Mouse (Mus musculus): ENCODE data around the gene Snapc4.
"Not testable (repeated sequence)": the region's sequence is repeated elsewhere in the genome, so short reads cannot be mapped to it uniquely, and the experiment has no call there.

The Snapc4 gene

DNA sequence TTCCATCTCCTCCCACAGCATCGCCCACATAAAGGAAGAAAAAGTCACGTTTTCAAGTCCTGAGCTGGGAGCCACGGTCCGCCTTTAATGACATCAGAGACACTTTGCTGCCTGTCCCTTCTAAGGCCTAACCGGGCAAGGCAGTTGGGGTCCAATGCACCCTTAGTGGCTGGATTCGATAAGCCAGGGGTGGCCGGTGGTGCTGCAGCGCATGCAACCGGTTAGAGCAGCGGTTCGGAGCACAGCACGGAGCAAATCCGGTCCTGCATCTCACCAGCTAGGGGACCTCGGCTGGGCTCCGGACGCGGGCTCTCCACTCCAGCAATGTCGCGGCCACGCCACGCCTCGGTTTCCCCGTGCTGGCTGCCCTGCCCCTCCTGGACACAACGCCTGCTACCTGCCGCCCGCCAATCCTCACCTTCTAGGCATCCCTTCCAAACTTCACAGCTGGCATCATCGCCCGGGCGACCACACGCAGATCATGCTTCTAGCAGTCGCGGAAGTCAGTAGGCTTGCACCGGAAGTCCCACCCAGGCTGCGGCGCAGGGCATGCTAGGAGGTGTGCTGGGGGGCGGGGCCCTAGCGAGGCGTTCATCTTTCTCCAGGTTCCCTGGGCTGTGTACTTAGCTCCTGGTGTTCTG, at the start of gene Snapc4:
Gene Snapc4 (minus strand): TSS at position 523 of the 641 bp plus-strand sequence.
- peak; percentile 92 for DNase-seq (ENCODE audit: low read depth, low spot score)

DNA sequence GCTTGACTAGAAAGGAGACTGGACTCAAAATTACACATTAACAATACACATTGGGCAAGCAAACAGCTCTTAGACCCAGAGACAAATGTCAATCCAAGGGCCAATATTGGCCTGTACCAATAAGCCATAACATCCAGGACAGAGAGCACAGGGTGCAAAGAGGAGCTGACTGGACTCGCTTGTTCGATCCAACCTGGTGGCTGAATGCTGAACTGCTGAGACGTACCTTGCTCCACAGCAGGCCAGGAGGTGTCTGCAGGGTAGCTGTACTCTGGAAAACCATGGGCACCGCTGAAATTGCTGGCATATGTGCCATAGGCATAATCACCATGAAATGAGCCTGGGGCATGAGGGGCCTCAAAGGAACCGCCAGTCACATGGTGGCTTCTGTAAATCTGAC, 49.4 kb upstream of the Snapc4 start:
- no peak for DNase-seq (ENCODE audit: low read depth, low spot score)

DNA sequence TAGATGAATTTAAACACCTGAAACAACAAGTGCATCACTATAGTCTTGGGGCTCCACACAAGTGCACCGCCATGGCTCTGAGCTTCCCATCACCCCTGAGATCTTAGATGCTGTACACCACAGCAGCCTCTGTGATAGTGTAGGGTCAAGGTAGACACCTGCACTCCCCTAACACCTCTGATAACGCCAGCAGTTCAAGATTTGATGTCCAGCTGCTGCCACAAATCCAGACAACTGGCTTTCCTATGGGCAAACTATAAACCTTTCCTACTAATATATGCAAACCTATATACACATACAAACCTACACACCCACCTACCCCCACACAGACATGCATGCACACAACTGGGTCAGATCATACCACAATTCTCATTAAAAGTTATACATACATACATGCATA, 44.1 kb upstream of the Snapc4 start:
- DNase-seq (ENCODE audit: low read depth, low spot score): no peak

DNA sequence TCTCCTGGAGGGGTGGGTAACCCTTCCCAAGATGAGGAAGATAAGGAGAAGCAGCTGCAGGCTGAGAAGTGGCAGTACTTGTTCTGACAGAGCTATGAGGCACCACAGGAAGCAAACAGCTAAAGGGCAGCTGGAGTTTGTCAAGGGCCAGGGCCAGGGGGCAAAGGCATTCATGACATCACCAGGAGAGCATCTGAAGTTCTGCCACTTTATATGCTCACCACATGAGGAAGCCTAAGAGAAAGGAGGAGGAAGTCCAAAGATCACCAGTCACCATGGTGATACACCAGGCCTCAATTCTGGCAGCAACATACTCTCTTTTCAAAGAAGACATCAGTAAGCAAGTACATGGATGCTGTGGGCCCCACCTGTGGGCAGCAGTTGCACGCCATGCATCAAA, 42.6 kb upstream of the Snapc4 start:
- no peak for DNase-seq (ENCODE audit: low read depth, low spot score)

DNA sequence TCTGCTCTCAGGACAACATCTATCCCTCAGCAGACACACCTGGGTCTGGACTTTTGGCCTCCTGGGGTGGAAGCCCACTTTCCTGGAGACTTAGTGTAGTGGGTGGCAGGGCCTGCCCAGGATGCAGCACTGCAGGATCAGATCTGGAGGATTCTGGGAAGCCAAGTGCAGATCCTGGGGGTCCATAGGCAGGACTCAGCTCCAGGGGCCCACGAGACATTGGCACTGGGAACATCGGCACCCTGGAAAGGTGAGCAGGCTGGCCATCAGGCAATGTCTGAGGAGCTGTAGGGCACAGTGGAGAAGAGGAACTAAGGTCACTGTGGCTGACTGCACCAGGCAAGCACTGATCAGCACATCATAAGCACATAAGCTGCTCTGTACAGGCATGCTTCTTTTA, 41.5 kb upstream of the Snapc4 start:
- no peak for DNase-seq (ENCODE audit: low read depth, low spot score)

DNA sequence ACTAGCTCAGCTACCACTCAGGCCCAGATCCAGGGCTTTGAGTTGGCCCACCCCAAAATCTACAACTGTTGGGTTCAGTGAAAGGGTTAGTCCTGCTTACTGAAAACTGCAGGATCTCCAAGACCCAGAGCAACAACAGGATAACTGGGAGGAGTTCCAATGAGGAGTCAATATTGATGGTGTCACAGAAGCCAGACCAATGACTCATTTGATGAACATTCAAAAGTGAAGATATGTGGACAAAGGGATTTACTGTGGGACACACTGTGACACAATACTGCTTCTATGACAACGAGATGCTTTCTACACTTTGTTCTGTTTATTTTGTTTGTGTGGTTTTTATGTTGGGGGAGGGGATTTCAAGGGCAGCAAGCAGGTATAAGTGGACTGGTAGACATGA, 37.7 kb upstream of the Snapc4 start:
- DNase-seq (ENCODE audit: low read depth, low spot score): no peak

DNA sequence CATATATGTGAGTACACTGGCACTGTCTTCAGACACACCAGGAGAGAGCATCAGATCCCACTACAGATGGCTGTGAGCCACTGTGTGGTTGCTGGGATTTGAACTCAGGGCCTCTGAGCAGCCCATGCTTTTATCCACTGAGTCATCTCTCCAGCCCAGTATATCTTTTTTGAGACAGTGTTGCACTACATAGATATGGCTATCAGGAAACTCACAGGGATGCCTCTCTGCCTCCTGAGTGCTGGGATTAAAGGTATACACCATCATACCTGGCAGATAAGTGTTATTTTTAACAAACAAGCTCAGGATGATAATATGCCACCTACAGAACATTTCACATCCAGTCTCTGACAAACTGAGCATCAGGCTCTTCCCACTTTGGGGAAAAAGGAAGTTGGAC, 36.6 kb upstream of the Snapc4 start:
- DNase-seq (ENCODE audit: low read depth, low spot score): no peak

DNA sequence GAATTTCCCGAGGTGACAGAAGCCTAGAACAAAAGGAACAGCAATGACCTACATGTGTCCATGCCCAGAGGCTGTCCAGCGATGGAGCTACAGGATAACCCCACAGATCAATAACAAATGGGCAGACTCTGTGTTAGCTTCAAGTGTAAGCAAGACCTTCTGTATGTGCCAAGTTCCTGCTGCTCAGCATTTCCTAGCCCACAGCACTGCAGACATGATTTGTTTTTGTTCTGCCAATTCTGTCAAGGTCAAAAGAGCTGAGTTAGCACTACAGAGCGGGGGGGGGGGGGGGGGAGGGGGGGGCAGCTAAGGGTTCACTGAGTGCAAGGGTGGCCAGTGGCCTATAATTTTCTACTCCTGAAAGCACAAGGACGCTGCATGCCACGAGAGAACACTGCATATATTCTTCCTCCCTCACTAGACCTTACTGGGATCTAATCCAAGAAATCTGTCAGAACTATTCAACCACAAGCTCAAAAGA, 30.5 kb upstream of the Snapc4 start:
- no peak for DNase-seq (ENCODE audit: low read depth, low spot score)

DNA sequence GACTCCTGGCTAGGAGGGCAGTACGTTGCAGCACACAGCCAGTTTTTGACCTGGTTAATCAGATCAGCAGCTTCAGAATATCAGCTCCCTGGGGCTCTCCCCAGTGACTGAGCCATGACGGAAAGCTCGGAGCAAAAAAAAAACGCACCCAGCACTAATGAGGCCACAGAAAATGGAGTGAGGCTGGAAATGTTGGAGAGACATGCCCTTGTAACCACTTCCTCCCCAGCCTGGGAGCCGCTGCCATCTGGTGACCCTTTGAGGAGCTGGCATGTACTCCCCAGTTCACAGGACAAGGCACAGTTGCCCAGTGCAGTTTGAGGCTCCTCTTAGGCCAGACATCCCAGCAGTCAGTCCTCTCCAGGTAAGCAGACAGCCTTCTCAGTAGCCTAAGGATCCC, 29.6 kb upstream of the Snapc4 start:
- DNase-seq (ENCODE audit: low read depth, low spot score): no peak

DNA sequence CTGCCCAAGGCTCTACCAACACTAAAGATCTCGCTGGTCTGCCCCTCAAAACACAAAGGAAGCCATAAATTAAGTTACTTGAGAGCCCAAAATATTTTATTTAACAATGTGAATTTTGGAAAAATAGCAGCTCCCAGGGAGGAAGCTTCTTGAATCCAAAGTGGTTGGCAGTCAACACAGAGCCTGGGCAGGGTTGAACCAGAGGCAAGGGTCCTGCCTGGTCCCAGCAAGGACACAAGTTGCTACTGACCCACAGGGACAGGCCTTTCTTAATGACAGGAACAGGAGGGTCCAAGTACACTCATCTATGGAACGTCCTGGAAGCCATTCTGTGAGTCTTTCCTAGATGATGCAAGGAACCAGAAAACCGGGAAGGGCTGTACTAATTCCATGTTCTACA, 28.9 kb upstream of the Snapc4 start:
- DNase-seq (ENCODE audit: low read depth, low spot score): no peak

DNA sequence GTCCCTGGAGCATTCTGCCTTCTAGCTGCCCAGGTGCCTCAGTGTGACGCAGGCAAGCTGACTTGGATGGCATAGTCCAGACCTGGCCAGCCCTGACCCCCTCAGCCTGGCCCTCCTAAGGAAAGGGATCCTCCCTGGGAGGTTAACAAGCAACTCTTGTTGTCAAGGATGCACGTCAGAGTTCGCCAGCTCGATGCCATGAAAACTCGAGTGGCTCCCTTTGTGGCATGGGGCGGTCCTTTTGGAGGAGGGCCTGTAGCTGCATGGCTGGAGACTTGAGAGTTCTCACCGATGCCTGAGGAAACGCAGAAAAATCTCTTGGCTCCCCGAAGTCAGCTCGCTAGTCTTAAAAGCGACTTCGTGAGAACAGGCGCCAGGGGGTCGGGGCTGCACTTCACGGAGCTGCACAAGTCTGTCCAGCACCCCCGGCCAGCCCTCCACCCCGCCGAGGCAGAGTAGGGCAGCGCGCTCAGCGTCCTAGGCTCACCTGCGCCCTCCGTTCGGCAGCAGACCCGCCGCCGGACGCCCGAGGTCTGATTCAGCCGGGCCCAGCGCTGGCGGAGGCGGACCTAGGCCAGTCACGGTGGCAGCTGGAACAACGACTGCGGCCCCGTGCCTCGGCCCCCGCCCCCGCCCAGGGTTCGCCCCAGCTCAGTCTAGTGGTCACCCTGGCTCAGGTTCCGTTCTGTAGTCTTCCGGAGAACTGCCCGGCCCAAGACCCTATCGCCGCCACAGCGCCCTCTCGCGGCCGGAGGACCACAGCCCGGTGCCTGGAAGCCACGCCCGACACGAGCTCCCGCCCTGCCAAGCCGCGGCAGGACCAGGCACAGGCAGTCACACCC, 28.3 kb upstream of the Snapc4 start, which contains the start of gene Inpp5e:
Gene Inpp5e (minus strand): TSS at position 689 of the 842 bp plus-strand sequence.
- DNase-seq (ENCODE audit: low read depth, low spot score): peak; percentile 95

DNA sequence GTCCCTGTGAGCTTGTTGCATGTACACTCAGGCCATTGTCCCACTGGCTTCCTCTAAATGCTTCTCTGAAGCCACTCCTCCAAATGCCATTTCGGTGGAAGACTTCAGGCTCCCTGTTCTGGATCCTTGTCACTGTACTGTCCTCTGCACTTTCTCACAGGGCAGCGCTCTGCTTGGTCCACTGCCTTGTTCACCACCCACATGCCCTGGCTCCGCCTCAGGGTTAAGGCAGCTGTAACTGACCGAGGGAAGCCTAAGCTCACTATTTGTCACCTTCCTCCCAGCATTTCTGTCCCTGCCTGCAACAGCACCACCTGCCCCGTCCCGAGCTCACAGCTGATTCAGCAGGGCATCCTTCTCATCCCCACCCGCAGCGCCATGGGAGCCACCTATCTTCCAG, 22.9 kb upstream of the Snapc4 start:
- no peak for DNase-seq (ENCODE audit: low read depth, low spot score)

DNA sequence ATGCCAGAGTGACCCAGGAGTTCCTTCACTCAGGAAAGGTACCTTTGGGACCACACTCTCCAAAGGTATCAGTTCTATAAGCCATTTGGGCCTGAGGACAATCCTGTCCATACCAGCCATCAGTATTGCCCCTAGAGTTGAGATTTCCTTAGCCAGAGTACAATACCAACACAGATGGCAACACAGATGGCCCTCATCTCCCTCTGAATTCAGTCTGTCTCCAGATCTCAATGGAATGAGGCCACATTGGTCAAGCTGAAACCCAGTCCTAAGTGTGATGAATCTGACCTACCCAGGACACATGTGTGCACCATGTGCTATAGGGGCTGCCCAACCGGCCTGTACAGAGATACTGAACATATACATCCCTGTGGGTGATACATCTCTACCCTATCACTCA, 21.8 kb upstream of the Snapc4 start:
- no peak for DNase-seq (ENCODE audit: low read depth, low spot score)

DNA sequence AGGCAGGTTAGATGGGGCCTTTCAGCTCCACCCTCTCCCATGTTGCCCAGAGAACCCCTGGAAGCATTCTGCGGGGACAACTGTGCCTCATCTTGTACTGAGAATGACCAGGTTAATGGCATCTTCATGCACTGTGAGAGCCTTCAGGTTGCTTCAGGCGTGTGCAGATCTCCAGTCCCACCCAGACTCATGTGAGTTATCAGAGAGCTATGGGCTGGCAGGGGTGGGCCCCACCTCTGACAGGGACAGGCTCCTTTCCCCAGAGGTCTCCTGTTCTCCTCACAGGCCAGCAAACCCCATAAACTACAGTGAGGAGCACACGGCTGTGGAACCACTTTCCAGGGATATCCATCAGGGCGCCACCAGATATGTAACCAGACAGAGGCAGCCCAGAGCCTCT, 20.6 kb upstream of the Snapc4 start:
- no peak for DNase-seq (ENCODE audit: low read depth, low spot score)

DNA sequence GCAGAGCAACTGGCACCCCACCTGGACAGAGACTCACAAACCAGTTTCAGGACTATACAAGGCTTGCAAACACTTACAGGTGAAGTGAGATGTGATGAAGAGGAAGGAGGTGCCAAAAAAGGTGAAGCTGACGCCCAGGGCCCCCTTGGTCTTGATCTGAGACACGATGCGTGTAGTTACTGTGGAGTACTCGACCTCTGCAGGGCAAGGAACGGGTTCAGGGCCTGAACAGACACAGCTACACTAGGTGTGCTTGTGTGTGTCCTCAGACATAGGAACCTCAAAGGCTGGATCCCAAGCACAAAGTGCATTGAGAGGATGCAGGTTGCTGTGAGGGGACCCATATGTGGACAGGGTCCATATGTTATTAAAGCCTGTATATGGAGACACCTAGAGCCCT, 19.8 kb upstream of the Snapc4 start:
- no peak for DNase-seq (ENCODE audit: low read depth, low spot score)

DNA sequence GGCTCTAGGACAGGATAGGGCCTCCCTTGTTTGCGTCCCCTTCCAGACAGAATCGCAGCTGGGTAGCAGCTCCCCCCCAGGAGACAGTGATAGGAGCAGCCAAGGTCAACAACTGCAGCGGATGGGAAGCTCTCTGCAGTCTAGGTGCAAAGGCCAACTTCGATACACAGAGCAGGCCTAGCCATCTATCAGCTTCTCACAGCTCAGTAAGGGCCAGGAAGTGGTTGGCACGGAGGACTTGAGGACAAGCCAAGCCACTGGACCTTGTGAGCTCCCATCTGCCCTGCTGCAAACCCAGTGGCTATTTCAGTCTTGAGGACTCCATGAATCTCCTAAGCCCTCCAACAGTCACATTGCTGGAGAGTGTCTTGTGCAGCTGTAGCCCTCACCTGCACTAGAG, 19.2 kb upstream of the Snapc4 start:
- no peak for DNase-seq (ENCODE audit: low read depth, low spot score)

DNA sequence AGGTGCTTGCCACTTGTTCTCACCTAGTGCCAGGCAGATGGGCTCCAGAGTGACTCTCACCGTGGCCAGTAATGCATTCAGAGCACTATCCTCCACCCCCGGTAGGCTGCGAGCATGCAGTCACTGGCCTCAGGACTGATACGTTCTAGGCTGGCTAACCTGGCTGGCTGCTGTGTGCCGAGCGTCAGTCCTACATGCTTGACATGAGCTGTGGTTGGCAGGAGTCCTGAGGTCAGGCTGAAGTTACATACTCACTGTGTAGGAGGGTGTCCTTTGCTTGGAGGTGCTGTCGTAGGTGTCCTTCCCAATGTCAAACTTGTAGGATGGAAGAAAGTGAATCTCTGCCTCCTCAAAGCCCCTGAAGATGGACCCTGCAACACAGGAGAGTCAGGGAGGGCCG, 18.5 kb upstream of the Snapc4 start:
- no peak for DNase-seq (ENCODE audit: low read depth, low spot score)

DNA sequence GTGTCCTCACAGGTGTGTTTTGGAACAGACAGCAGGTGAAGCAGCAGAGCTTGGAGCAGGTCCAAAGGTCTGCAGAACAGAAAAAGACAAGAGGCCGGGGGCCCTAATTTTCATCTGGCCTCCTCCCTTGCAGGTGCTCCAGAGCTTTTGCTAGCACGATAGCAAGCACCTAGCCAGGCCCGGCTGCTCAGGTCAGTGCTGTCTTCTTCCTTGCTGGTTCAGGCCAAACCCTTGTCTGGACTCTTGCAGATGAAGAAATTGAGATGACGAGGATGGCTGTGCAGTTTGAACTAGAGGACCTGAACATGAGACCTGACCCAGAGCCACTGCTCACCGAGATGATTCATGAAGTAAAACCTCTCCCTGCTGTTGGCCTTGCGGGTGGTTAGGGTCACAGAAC, 11.2 kb upstream of the Snapc4 start:
- no peak for DNase-seq (ENCODE audit: low read depth, low spot score)

DNA sequence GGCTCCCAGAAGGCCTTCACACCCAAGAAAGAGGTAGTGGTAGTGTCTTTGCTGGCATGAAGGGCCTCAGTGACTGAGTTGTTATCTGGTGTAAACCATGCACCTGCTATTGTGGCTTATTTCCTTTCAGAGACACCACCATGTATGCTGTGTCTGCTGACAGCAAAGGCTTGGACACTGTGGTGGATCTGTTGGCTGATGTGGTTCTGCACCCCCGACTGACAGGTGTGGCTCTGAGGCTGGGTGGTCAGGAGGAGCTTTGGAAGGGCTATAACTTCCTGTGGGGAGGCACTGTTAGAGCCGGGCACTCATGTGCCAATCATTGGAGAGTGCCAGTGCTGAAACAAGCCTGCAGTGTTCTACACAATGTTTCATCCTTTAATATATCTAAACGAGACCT, 10.5 kb upstream of the Snapc4 start:
- no peak for DNase-seq (ENCODE audit: low read depth, low spot score)

DNA sequence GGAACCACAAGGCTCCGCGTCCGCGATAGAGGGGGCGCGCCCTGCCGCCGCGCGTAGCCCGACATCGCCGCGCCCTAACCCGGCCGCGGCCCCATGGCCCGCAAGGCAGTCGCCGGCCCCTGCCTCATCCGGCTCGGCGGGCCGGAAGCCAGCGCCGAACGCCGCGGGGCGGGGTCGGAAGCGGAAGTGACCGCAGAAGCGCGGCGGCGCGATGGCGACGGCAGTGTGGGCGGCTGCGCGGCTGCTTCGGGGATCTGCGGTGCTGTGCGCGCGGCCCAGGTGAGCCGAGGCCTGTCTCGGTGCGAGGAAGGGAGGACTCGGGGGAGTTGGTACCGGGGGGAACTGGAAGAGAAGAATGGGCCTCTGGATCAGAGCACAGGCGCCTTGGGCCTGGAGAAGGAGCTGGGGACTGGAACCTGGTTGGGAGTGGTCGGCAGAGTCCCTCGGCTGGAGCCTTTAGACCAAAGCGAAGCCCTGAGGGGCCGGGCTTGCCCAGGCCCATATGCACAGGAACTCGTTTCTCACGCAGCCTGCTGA, 8.8 kb upstream of the Snapc4 start, which contains the start of the genes Entr1 and Pmpca:
Gene Entr1 (minus strand): TSS at position 163 of the 537 bp plus-strand sequence.
Gene Pmpca (plus strand): TSS at position 186 of the 537 bp plus-strand sequence.
- DNase-seq (ENCODE audit: low read depth, low spot score): peak; percentile 94

DNA sequence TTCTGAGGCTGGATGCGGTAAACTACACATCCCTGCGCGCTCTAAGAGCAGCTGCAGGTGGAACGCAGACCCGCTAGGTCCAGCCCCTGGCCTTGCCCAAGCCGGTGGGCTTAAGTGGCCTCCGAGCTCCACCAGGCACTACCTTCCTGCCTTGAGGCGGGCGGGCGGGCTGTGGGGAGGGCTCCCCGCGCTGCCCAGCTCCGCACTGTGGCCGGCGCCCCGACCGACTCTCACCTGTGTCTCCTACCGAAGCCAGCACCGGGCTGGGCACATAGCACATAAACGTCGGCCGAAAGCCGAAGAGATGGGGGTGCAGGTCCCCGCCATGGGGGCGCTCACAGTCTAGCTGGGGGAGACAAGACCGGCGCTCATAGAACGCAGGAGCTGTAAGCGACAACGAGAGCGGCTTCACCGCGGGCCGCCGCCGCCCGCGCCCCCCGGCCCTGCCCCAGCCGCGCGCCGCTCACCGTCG, 8.3 kb upstream of the Snapc4 start:
- no peak for DNase-seq (ENCODE audit: low read depth, low spot score)

DNA sequence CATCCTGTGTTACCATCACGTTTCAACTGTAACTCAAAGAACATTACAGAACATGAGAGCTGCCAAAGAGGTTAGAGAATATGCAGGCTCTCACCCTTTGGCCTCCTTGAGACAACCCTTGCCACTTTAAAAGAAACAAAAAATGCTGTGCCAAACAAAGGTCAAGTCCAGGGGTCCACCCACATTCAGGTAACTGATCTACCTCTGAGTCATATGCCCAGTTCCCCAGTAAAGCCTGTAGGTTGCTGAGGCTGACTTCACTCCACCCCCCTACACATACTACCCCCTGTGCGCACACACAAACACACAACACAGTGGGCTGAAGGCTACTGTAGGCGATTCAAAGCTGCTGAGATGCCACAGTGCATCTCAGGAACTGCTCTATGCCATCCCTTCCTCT, 7.3 kb upstream of the Snapc4 start:
- no peak for DNase-seq (ENCODE audit: low read depth, low spot score)

DNA sequence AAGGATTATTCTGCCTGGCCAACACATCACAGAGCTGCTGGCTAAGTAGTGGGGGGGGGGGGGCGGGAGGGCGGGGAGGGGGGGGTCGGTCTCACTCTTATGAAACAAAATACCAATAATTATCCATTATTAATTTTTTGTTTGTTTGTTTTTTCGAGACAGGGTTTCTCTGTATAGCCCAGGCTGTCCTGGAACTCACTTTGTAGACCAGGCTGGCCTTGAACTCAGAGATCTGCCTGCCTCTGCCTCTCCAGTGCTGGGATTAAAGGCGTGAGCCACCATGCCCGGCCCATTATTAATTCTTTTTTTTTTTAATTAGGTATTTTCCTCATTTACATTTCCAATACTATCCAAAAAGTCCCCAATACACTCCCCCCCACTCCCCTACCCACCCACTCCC, 418 bp upstream of the Snapc4 start:
- not testable (repeated sequence) for DNase-seq (ENCODE audit: low read depth, low spot score)
